Mouse (Mus musculus): ENCODE results near the gene Ctse.

DNA sequence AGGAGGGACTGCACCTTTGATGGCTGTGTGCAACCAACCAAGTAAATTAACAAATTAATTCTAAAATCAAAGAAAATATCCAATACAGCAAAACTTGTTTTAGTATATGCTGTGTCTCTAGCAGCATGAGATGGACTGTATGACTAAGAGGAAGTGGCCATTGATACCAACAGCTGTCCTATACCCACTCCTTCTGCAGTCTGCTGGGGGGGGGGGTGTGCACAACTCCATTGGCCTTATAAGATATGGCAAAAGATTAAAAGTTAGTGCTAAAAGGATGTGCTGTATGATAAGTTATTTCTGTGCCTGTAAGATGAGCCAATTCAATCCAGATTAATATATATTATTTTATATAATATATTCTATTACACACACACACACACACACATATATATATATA is 3.6 kb upstream of the Ctse start:
- TF ChIP-seq POLR2A (IDR thresholded peaks at IDR 0.05; ENCODE audit: borderline replicate concordance, extremely low read depth, low read depth, low read length) (no peak), CTCF (IDR thresholded peaks at IDR 0.05; ENCODE audit: insufficient read depth, low read length) (no peak)

Data from lung, adult 2 months (tissue).